Mouse (Mus musculus) embryo, embryonic 10 days (tissue): ENCODE data around the gene Kif27.

Source experiments
- DNase-seq: peaks from one replicate; pipeline ENCODE4 v3.0.0-alpha.2; 2015; ENCODE audit warnings: low spot score

Gene Kif27

GRCm38 (mm10) chr13:58364353-58365175, 5.6 kb upstream of the Kif27 start:
- DNase-seq: no peak

- no peak for DNase-seq
Observed at GRCm38 (mm10) chr13:58359304-58359653, 357 bp upstream of the Kif27 start.

GRCm38 (mm10) chr13:58352996-58353395, 5.9 kb downstream of the Kif27 start:
- DNase-seq: no peak

GRCm38 (mm10) chr13:58350606-58351005, 8.3 kb downstream of the Kif27 start:
- peak; percentile 40 for DNase-seq

- DNase-seq: no peak
Observed at GRCm38 (mm10) chr13:58344505-58344904, 14.4 kb downstream of the Kif27 start.

GRCm38 (mm10) chr13:58337456-58337855, 21.5 kb downstream of the Kif27 start:
- DNase-seq: no peak

GRCm38 (mm10) chr13:58334116-58334515, 24.8 kb downstream of the Kif27 start:
- no peak for DNase-seq

- DNase-seq: no peak
Observed at GRCm38 (mm10) chr13:58317768-58318167, 41.2 kb downstream of the Kif27 start.

- DNase-seq: no peak
Observed at GRCm38 (mm10) chr13:58314991-58315390, 43.9 kb downstream of the Kif27 start.

GRCm38 (mm10) chr13:58313758-58314157, 45.2 kb downstream of the Kif27 start:
- DNase-seq: no peak

GRCm38 (mm10) chr13:58311351-58311750, 47.6 kb downstream of the Kif27 start:
- DNase-seq: peak; percentile 12

- DNase-seq: no peak
Observed at GRCm38 (mm10) chr13:58309499-58309898, 49.4 kb downstream of the Kif27 start.

GRCm38 (mm10) chr13:58307453-58307852, 51.5 kb downstream of the Kif27 start:
- DNase-seq: no peak

GRCm38 (mm10) chr13:58305230-58305629, 53.7 kb downstream of the Kif27 start:
- DNase-seq: no peak

- DNase-seq: no peak
Observed at GRCm38 (mm10) chr13:58302421-58303145, 56.3 kb downstream of the Kif27 start.

- no peak for DNase-seq
Observed at GRCm38 (mm10) chr13:58301961-58302360, 57.0 kb downstream of the Kif27 start.

- no peak for DNase-seq
Observed at GRCm38 (mm10) chr13:58298756-58299155, 60.2 kb downstream of the Kif27 start.

GRCm38 (mm10) chr13:58295582-58295981, 63.3 kb downstream of the Kif27 start:
- no peak for DNase-seq

GRCm38 (mm10) chr13:58292811-58293210, 66.1 kb downstream of the Kif27 start:
- peak; percentile 82 for DNase-seq

- no peak for DNase-seq
Observed at GRCm38 (mm10) chr13:58289308-58289707, 69.6 kb downstream of the Kif27 start.

GRCm38 (mm10) chr13:58287822-58288221, 71.1 kb downstream of the Kif27 start:
- peak; percentile 92 for DNase-seq

- DNase-seq: no peak
Observed at GRCm38 (mm10) chr13:58283466-58283865, 75.5 kb downstream of the Kif27 start.

GRCm38 (mm10) chr13:58281936-58282335, 77.0 kb downstream of the Kif27 start:
- no peak for DNase-seq
